Mouse (Mus musculus) forebrain, embryonic 14.5 days (tissue): ENCODE measurements around the gene Adgrf4. TPM values are rescaled to one million over a fixed set of nuclear protein-coding genes. Genes with fewer than 3 reads are reported as not detected.

Source experiments
- ATAC-seq: fragments of 200-750 bp; cut with Nextera tagmentation; 2 replicates; pipeline ENCODE4 v1.8.0; 2017; ENCODE audit warnings: mild to moderate bottlenecking, moderate library complexity
- DNase-seq: peaks from one replicate; pipeline ENCODE4 v3.0.0-alpha.2; 2015; ENCODE audit warnings: low spot score
- H3K27ac ChIP-seq: fragments of 300-500 bp; sonication (generic); 2 replicates; pipeline ENCODE4 v1.5.1; 2014; ENCODE audit warnings: low read depth, mild to moderate bottlenecking, control low read depth, low read length, moderate library complexity
- H3K27me3 ChIP-seq: fragments of 300-500 bp; sonication (generic); replicated peaks from 2 replicates; pipeline ENCODE4 v1.6.1; 2014; ENCODE audit warnings: low read length, control low read depth, mixed read lengths; ENCODE audit not compliant: control insufficient read depth, insufficient read depth
- H3K36me3 ChIP-seq: fragments of 300-500 bp; sonication (generic); 2 replicates; pipeline ENCODE4 v1.6.1; 2014; ENCODE audit warnings: low read length, control low read depth; ENCODE audit not compliant: control insufficient read depth, insufficient read depth
- H3K4me1 ChIP-seq: fragments of 300-500 bp; sonication (generic); 2 replicates; pipeline ENCODE4 v1.6.1; 2014; ENCODE audit warnings: antibody characterized with exemption, low read length, control low read depth; ENCODE audit not compliant: control insufficient read depth, insufficient read depth
- H3K4me2 ChIP-seq: fragments of 300-500 bp; sonication (generic); 2 replicates; pipeline ENCODE4 v1.6.1; 2014; ENCODE audit warnings: mild to moderate bottlenecking, control low read depth, low read length
- H3K4me3 ChIP-seq: fragments of 300-500 bp; sonication (generic); 2 replicates; pipeline ENCODE4 v1.5.1; 2014; ENCODE audit warnings: low read depth, low read length, control low read depth
- H3K9ac ChIP-seq: fragments of 300-500 bp; sonication (generic); 2 replicates; pipeline ENCODE4 v1.6.1; 2014; ENCODE audit warnings: mild to moderate bottlenecking, low read length, control low read depth, moderate library complexity
- H3K9me3 ChIP-seq: fragments of 300-500 bp; sonication (generic); replicated peaks from 2 replicates; pipeline ENCODE4 v1.6.1; 2016; ENCODE audit warnings: low read length, control low read depth, mixed read lengths; ENCODE audit not compliant: control insufficient read depth
- WGBS: fragments of 180-500 bp; shearing (Covaris S2); extraction: QIAGEN DNeasy Blood & Tissue Kit; methylation state at CpG from one replicate; pipeline ENCODE4 v1.1.7; 2014; 5-methylcytosine and 5-hydroxymethylcytosine counted together
- polyA plus RNA-seq: library from polyadenylated mRNA; unstranded; fragments of >200 nt; fragmentation: Nextera tagmentation; extraction: Ambion mirVana; gene quantifications from 2 replicates; pipeline ENCODE4 v1.2.1, GENCODE M21; 2014

Gene Adgrf4
- polyA plus RNA-seq, result 0.11 and 0.17 TPM in 2 replicates

GRCm38 (mm10) chr17:42692136-42692535 lies at the start of gene Adgrf4:
Gene Adgrf4 (minus strand): TSS chr17:42692284.
- H3K27ac ChIP-seq, result no peak within 1 kb of the TSS
- DNase-seq (no peak), ATAC-seq (no peak)
- no peak within 1 kb of the TSS for H3K4me2 ChIP-seq
- H3K4me3 ChIP-seq, result no peak within 1 kb of the TSS
- WGBS, result 85% methylated on average over 10 of the region's 10 CpGs
- no peaks in the 10 kb centered on the region for H3K36me3 ChIP-seq
- no peaks in the 10 kb centered on the region for H3K4me1 ChIP-seq
- no peaks in the 10 kb centered on the region for H3K27me3 ChIP-seq
- no peaks in the 10 kb centered on the region for H3K9me3 ChIP-seq
- no peak within 1 kb of the TSS for H3K9ac ChIP-seq

- Histone ChIP-seq H3K27ac (no peak within 1 kb of the TSS), H3K9me3 (no peaks in the 10 kb centered on the region), H3K27me3 (no peaks in the 10 kb centered on the region), H3K4me3 (no peak within 1 kb of the TSS), H3K4me1 (no peaks in the 10 kb centered on the region), H3K36me3 (no peaks in the 10 kb centered on the region), H3K9ac (no peak within 1 kb of the TSS), H3K4me2 (no peak within 1 kb of the TSS)
- 22% methylated on average over 7 of the region's 7 CpGs for WGBS
- no peak for DNase-seq
- no peak for ATAC-seq
Measured at GRCm38 (mm10) chr17:42741801-42742217, 49.7 kb upstream of the Adgrf4 start, which contains the start of gene Adgrf2. Gene Adgrf2 (minus strand): TSS chr17:42742179.

- no peak overlapping the region for H3K9ac ChIP-seq
- H3K4me1 ChIP-seq, result no peaks in the 10 kb centered on the region
- DNase-seq (no peak), ATAC-seq (no peak)
- no peak overlapping the region for H3K27ac ChIP-seq
- no peaks in the 10 kb centered on the region for H3K27me3 ChIP-seq
- H3K9me3 ChIP-seq, result no peaks in the 10 kb centered on the region
- WGBS, result 92% methylated on average over 6 of the region's 6 CpGs
- no peak overlapping the region for H3K4me2 ChIP-seq
- H3K4me3 ChIP-seq, result no peak overlapping the region
- H3K36me3 ChIP-seq, result no peaks in the 10 kb centered on the region
Measured at GRCm38 (mm10) chr17:42738794-42739193, 46.7 kb upstream of the Adgrf4 start.

- Histone ChIP-seq H3K27ac (no peak overlapping the region), H3K27me3 (no peaks in the 10 kb centered on the region), H3K9ac (no peak overlapping the region), H3K9me3 (no peaks in the 10 kb centered on the region), H3K36me3 (no peaks in the 10 kb centered on the region), H3K4me2 (no peak overlapping the region), H3K4me3 (no peak overlapping the region), H3K4me1 (no peaks in the 10 kb centered on the region)
- ATAC-seq (no peak), DNase-seq (no peak)
- 48% methylated on average over 3 of the region's 3 CpGs for WGBS
Measured at GRCm38 (mm10) chr17:42717161-42717560, 25.1 kb upstream of the Adgrf4 start.

GRCm38 (mm10) chr17:42714991-42715390 lies 22.9 kb upstream of the Adgrf4 start:
- Histone ChIP-seq H3K36me3 (no peaks in the 10 kb centered on the region), H3K9me3 (no peaks in the 10 kb centered on the region), H3K4me3 (no peak overlapping the region), H3K27me3 (no peaks in the 10 kb centered on the region), H3K27ac (no peak overlapping the region), H3K4me1 (no peaks in the 10 kb centered on the region), H3K4me2 (no peak overlapping the region), H3K9ac (no peak overlapping the region)
- WGBS, result 94% methylated on average over 7 of the region's 7 CpGs
- ATAC-seq, result no peak
- DNase-seq, result no peak

- no peak for DNase-seq
Measured at GRCm38 (mm10) chr17:42710717-42711116, 18.6 kb upstream of the Adgrf4 start.

GRCm38 (mm10) chr17:42705611-42706010 lies 13.5 kb upstream of the Adgrf4 start:
- no peak for ATAC-seq
- H3K36me3 ChIP-seq, result no peaks in the 10 kb centered on the region
- no peak overlapping the region for H3K27ac ChIP-seq
- no peak overlapping the region for H3K4me3 ChIP-seq
- WGBS, result 88% methylated on average over 4 of the region's 4 CpGs
- no peaks in the 10 kb centered on the region for H3K9me3 ChIP-seq
- no peak for DNase-seq
- no peaks in the 10 kb centered on the region for H3K4me1 ChIP-seq
- no peak overlapping the region for H3K4me2 ChIP-seq
- no peak overlapping the region for H3K9ac ChIP-seq
- H3K27me3 ChIP-seq, result no peaks in the 10 kb centered on the region

More at GRCm38 (mm10) chr17:42710717-42711116, 18.6 kb upstream of the Adgrf4 start:
- H3K27me3 ChIP-seq, result no peaks in the 10 kb centered on the region
- H3K4me3 ChIP-seq, result no peak overlapping the region
- no peaks in the 10 kb centered on the region for H3K9me3 ChIP-seq
- 92% methylated on average over 7 of the region's 7 CpGs for WGBS
- H3K4me1 ChIP-seq, result no peaks in the 10 kb centered on the region
- ATAC-seq, result no peak
- no peak overlapping the region for H3K9ac ChIP-seq
- H3K27ac ChIP-seq, result no peak overlapping the region
- H3K36me3 ChIP-seq, result no peaks in the 10 kb centered on the region
- no peak overlapping the region for H3K4me2 ChIP-seq

GRCm38 (mm10) chr17:42702198-42702597 lies 10.1 kb upstream of the Adgrf4 start:
- Histone ChIP-seq H3K27me3 (no peaks in the 10 kb centered on the region), H3K4me3 (no peak overlapping the region), H3K36me3 (no peaks in the 10 kb centered on the region), H3K4me2 (no peak overlapping the region), H3K27ac (no peak overlapping the region), H3K9ac (no peak overlapping the region), H3K9me3 (no peaks in the 10 kb centered on the region), H3K4me1 (no peaks in the 10 kb centered on the region)
- ATAC-seq, result no peak
- 93% methylated on average over 9 of the region's 9 CpGs for WGBS
- DNase-seq, result no peak

- Histone ChIP-seq H3K4me3 (no peak overlapping the region), H3K9me3 (no peaks in the 10 kb centered on the region), H3K27ac (no peak overlapping the region), H3K4me2 (no peak overlapping the region), H3K9ac (no peak overlapping the region), H3K36me3 (no peaks in the 10 kb centered on the region), H3K4me1 (no peaks in the 10 kb centered on the region), H3K27me3 (no peaks in the 10 kb centered on the region)
- ATAC-seq (no peak), DNase-seq (no peak)
- WGBS, result 88% methylated on average over 4 of the region's 4 CpGs
Measured at GRCm38 (mm10) chr17:42694730-42695129, 2.6 kb upstream of the Adgrf4 start.
